Mouse (Mus musculus): Measurements from ENCODE around the gene Cox14.

GRCm38 (mm10) chr15:99771004-99771500 lies 45.6 kb downstream of the Cox14 start:
- TF ChIP-seq CTCF (IDR thresholded peaks at IDR 0.05; ENCODE audit: low read depth, low read length), result no peak
- no peak for TF ChIP-seq POLR2A (IDR thresholded peaks at IDR 0.05; ENCODE audit: insufficient read depth, low read length)
